Mouse (Mus musculus) hindbrain, embryonic 13.5 days (tissue): ENCODE measurements at regions not wholly inside any gene's neighbourhood (a gene's known extent, or its start where the extent isn't known, plus 50 kb on each side); places are given as distances from the start of the nearest gene placed in this dataset.

Experiments
- ATAC-seq: fragments of 200-750 bp; cut with Nextera tagmentation; 2 replicates; pipeline ENCODE4 v1.8.0; 2017; ENCODE audit warnings: moderate TSS enrichment; ENCODE audit not compliant: low FRiP score
- H3K27ac ChIP-seq: fragments of 300-500 bp; sonication (generic); 2 replicates; pipeline ENCODE4 v1.5.1; 2015; ENCODE audit warnings: inconsistent platforms, mild to moderate bottlenecking, moderate library complexity
- H3K27me3 ChIP-seq: fragments of 300-500 bp; sonication (generic); 2 replicates; pipeline ENCODE4 v1.6.1; 2015; ENCODE audit warnings: mild to moderate bottlenecking, inconsistent platforms
- H3K36me3 ChIP-seq: fragments of 300-500 bp; sonication (generic); 2 replicates; pipeline ENCODE4 v1.6.1; 2015; ENCODE audit warnings: mild to moderate bottlenecking, inconsistent platforms
- H3K4me1 ChIP-seq: fragments of 300-500 bp; sonication (generic); replicated peaks from 2 replicates; pipeline ENCODE4 v1.6.1; 2015; ENCODE audit warnings: inconsistent platforms
- H3K4me2 ChIP-seq: fragments of 300-500 bp; sonication (generic); 2 replicates; pipeline ENCODE4 v1.6.1; 2015; ENCODE audit warnings: inconsistent platforms, mild to moderate bottlenecking, moderate library complexity
- H3K4me3 ChIP-seq: fragments of 300-500 bp; sonication (generic); 2 replicates; pipeline ENCODE4 v1.5.1; 2015; ENCODE audit warnings: mild to moderate bottlenecking, inconsistent platforms
- H3K9ac ChIP-seq: fragments of 300-500 bp; sonication (generic); 2 replicates; pipeline ENCODE4 v1.6.1; 2015; ENCODE audit warnings: mild to moderate bottlenecking, inconsistent platforms
- H3K9me3 ChIP-seq: fragments of 300-500 bp; sonication (generic); 2 replicates; pipeline ENCODE4 v1.6.1; 2016; ENCODE audit warnings: inconsistent platforms
- WGBS: fragments of 180-500 bp; shearing (Covaris S2); methylation state at CpG from one replicate; pipeline ENCODE4 v1.1.7; 2015; 5-methylcytosine and 5-hydroxymethylcytosine counted together

- Histone ChIP-seq H3K36me3 (no peaks in the 10 kb centered on the region), H3K4me2 (no peak overlapping the region), H3K27me3 (no peaks in the 10 kb centered on the region), H3K9me3 (no peaks in the 10 kb centered on the region), H3K9ac (no peak overlapping the region), H3K4me3 (no peak overlapping the region), H3K4me1 (no peaks in the 10 kb centered on the region), H3K27ac (no peak overlapping the region)
- no peak for ATAC-seq
- 79% methylated on average over 9 of the region's 9 CpGs for WGBS
Measured at GRCm38 (mm10) chr6:22423070-22423980, 67.3 kb upstream of the Fam3c start.

- Histone ChIP-seq H3K4me2 (no peak overlapping the region), H3K27me3 (no peaks in the 10 kb centered on the region), H3K4me1 (no peaks in the 10 kb centered on the region), H3K36me3 (no peaks in the 10 kb centered on the region), H3K27ac (no peak overlapping the region), H3K9me3 (no peaks in the 10 kb centered on the region), H3K4me3 (no peak overlapping the region), H3K9ac (no peak overlapping the region)
- WGBS, result 77% methylated on average over 2 of the region's 2 CpGs
- no peak for ATAC-seq
Measured at GRCm38 (mm10) chr6:22421551-22421950, 65.5 kb upstream of the Fam3c start.

GRCm38 (mm10) chr6:22418279-22418678, 62.2 kb upstream of the Fam3c start:
- Histone ChIP-seq H3K4me3 (no peak overlapping the region), H3K27ac (no peak overlapping the region), H3K4me2 (no peak overlapping the region), H3K9me3 (no peaks in the 10 kb centered on the region), H3K36me3 (no peaks in the 10 kb centered on the region), H3K9ac (no peak overlapping the region), H3K27me3 (no peaks in the 10 kb centered on the region), H3K4me1 (no peaks in the 10 kb centered on the region)
- ATAC-seq, result no peak
- WGBS, result 70% methylated on average over 4 of the region's 4 CpGs

GRCm38 (mm10) chr6:22417189-22417588, 61.1 kb upstream of the Fam3c start:
- H3K9me3 ChIP-seq, result no peaks in the 10 kb centered on the region
- 38% methylated on average over 2 of the region's 2 CpGs for WGBS
- H3K4me3 ChIP-seq, result no peak overlapping the region
- no peak overlapping the region for H3K9ac ChIP-seq
- no peaks in the 10 kb centered on the region for H3K4me1 ChIP-seq
- H3K4me2 ChIP-seq, result no peak overlapping the region
- no peaks in the 10 kb centered on the region for H3K27me3 ChIP-seq
- H3K36me3 ChIP-seq, result no peaks in the 10 kb centered on the region
- ATAC-seq, result no peak
- no peak overlapping the region for H3K27ac ChIP-seq

GRCm38 (mm10) chr6:22411796-22412195, 55.8 kb upstream of the Fam3c start:
- Histone ChIP-seq H3K9me3 (no peaks in the 10 kb centered on the region), H3K27me3 (0 out of 2 replicates have a peak, but pooled peaks cover 2% of the 10 kb centered on the region), H3K4me3 (no peak overlapping the region), H3K4me1 (no peaks in the 10 kb centered on the region), H3K9ac (no peak overlapping the region), H3K27ac (no peak overlapping the region), H3K36me3 (no peaks in the 10 kb centered on the region), H3K4me2 (no peak overlapping the region)
- WGBS, result 82% methylated on average over 2 of the region's 2 CpGs
- ATAC-seq, result no peak

GRCm38 (mm10) chr6:22408808-22409589, 53.0 kb upstream of the Fam3c start:
- H3K9ac ChIP-seq, result no peak overlapping the region
- H3K4me3 ChIP-seq, result no peak overlapping the region
- 75% methylated on average over 7 of the region's 7 CpGs for WGBS
- no peaks in the 10 kb centered on the region for H3K36me3 ChIP-seq
- ATAC-seq, result no peak
- no peaks in the 10 kb centered on the region for H3K4me1 ChIP-seq
- H3K4me2 ChIP-seq, result no peak overlapping the region
- H3K27me3 ChIP-seq, result 0 out of 2 replicates have a peak, but pooled peaks cover 2% of the 10 kb centered on the region
- no peaks in the 10 kb centered on the region for H3K9me3 ChIP-seq
- no peak overlapping the region for H3K27ac ChIP-seq
